Mouse (Mus musculus) thymus, postnatal 10 days (tissue): ENCODE measurements around the gene Kit.

Experiments used
- DNase-seq, 2 experiments: peaks; one replicate each; pipeline ENCODE4 v3.0.0; 2021; ENCODE audit warnings: low spot score in 2 of 2

The Kit gene

GRCm38 (mm10) chr5:75574852-75575566 lies at the start of gene Kit:
Gene Kit (plus strand): TSS chr5:75574916.
- peak; percentile 85 to 90 for DNase-seq

DNA sequence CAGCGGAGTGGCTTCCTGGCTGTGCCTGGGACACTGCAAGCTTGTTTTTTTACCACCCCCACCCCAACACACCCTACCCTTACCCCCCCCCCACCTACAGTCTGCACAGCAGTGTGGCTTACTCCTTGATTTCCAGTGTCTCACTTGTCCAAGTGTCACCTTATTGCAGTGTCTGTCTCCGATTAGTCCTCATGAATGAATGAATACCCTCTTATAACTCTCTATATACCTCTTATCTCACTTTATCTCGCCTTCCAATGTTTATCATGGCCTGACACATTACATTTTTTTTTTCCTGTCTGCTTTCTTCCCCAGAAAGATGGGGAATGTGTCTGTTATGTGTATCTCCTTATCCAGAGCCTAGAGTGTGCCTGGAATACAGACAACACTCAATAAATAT lies 38.6 kb upstream of the Kit start:
- no peak for DNase-seq

GRCm38 (mm10) chr5:75537717-75538116 lies 37.0 kb upstream of the Kit start:
- DNase-seq: no peak

DNA sequence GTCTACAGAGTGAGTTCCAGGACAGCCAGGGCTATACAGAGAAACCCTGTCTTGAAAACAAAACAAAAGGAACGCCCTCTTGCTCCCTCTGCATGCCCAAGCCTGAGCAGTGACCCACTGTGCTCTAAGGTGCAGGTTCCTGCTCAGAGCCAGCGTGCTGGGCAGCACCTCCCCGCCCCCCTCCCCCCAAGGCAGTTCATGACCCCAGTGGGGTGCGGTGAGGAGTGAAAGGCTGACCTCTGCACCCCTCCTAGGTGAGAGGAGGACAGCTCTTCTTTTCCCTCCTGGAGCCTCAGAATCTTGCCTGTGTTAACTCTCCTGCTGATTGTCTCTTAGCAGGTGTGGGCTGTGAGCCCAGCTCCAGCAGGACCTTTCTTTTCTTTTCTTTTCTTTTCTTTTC lies 36.3 kb upstream of the Kit start:
- DNase-seq: no peak

DNA sequence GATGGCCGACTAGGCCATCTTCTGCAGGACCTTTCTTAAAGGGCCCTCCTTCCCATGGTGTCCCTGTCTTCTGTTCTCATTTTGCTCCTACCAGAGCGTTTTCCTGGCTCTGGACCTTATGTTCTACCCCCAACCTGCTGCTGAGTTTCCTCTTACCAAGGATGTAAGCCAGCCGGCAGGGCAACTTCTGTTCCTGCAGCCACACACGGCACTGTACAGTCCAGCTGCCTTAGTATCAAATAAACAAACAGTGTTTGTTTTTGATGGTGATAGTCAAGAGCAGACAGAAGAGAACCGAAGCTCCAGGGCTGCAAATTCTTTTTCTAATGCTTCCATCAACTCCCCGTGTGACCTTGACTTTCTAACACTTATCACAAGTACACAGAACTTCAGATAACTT lies 35.6 kb upstream of the Kit start:
- DNase-seq: no peak

GRCm38 (mm10) chr5:75543757-75544156 lies 31.0 kb upstream of the Kit start:
- DNase-seq: no peak

- DNase-seq: no peak
Observed at GRCm38 (mm10) chr5:75544472-75545264, 30.0 kb upstream of the Kit start.

GRCm38 (mm10) chr5:75545265-75545643 lies 29.5 kb upstream of the Kit start:
- no peak for DNase-seq

GRCm38 (mm10) chr5:75553021-75553420 lies 21.7 kb upstream of the Kit start:
- no peak for DNase-seq

DNA sequence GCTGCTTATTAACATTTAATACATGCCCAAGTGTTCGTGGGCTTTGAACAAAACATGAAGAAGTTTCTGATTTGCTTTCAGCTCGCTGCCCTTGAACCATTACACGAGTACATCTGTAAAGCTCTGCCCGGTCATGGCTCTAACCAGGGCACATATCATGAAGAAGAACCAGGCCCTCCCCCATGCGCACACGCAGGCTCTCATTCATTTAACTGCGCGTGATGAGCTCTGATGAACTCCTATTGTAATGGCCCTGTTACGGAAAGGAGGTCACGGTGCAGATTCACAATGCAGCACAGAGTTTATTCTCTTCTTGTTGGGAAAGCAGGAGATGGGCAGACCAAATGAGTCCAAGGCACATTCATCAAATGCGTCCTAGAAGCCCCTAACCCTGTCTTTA lies 17.1 kb upstream of the Kit start:
- no peak for DNase-seq

GRCm38 (mm10) chr5:75559291-75559690 lies 15.4 kb upstream of the Kit start:
- no peak for DNase-seq

DNA sequence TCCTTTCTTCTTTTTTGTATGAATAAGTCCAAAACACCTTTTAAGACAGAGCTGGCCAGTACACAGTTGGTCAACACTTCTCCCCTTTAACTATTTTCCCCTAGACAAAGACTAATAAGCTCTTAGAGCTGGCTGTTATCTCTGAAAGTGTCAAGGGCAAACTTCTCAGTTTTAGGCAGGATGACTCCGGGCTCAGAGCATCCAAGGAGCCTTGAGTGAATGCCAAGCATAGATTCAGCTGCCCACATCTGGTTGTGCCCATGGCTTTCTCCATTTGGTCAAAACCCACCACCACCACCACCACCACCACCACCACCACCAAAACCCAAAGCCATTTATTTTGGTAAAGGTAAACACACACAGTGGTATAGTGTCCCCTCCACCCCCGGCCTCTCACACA lies 13.5 kb upstream of the Kit start:
- DNase-seq: no peak

DNA sequence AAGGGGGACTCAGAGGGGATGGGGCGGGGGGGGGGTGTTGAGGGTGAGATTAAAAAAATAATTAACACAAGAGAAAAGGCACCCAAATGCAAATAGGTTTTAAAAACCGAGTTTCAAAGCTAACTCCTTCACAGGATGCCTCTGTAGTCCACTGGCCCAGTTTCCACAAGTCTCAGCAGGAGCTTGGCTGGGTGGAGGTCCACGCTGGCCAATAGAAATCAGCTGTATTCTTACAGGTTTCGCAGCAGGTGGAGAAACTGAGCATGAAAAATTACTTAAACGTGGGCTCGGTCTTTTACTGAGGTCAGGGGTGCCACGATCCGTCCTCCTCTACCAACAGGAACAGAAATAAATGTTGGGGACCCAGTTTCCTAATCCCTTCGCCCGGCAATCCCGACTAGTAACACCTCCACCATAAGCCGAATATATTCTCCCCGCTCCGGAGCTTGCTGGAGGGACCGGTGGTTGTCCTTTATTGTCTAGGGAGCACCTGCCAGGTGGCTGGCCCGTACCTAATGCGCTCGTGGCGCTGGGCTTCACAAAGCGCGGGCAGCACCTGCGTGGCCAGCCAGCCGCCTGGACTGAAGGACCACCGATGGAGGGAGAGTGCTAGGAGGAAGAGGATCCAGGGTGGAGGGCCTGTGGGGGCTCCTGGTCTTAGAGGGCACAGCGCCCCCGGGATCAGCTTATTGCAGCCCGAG lies 415 bp upstream of the Kit start:
- DNase-seq: no peak

GRCm38 (mm10) chr5:75575567-75576515 lies 1.1 kb downstream of the Kit start:
- DNase-seq: peak; percentile 54 to 59

- no peak for DNase-seq
Observed at GRCm38 (mm10) chr5:75576741-75577140, 2.0 kb downstream of the Kit start.

- no peak for DNase-seq
Observed at GRCm38 (mm10) chr5:75578141-75578540, 3.4 kb downstream of the Kit start.

DNA sequence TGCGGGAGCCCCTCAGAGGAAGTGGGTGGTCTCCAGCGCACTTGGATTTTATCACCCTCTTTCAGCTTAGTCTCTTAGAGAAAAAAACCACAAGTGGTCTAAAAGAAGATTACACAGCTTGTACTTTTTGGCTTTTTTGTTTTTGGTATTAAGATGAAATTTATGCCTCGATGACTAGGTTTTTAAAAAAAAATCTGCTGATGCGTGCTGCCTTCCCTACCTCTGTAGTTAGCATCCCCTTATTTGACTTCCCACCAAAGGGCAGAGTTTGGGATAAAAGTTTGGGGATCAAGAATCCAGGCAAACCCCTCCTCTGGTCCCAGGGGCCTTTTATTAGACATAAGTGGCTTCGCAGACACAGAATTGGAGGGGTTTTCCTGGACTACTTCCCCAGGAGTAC lies 4.5 kb downstream of the Kit start:
- no peak for DNase-seq

- no peak for DNase-seq
Observed at GRCm38 (mm10) chr5:75579646-75580268, 5.0 kb downstream of the Kit start.

DNA sequence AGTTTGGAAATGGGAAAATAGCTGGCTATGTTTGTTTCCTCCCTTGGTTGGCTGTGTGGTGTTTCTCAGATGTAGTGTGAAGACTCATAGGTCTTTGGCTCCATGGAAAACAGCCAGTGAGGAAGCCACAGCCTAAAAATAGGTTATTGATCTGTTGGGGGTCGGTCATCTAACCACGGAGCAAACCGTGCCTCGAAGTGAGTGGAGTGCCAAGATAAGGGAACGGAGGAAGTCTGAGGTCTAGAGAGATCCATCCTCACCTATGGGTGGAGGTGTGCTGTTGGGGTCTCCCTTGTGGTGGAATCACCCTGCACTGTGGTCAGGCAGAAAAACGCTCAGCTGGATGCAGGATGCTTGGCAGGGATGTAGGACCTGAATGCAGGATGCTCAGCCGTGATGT lies 7.2 kb downstream of the Kit start:
- no peak for DNase-seq

DNA sequence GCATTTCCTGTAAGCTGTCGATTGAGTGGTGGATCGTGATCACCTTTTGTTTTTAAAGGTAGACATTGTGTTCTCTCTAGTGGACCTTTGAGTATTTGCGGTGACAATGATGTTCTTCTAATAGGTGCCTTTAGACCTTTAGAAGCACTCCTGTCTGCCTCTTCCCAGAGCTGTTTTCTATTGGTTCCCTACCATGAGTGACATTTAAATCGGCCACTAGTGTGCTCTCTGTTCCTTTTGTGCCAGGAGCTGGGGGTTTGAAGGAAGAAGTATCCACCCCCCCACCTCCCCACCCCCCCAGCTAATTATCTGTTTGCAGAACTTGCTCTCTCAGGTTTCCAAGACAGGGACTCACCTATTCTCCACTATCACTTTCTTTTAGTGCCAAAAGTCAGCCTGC lies 13.1 kb downstream of the Kit start:
- DNase-seq: no peak
